Mouse (Mus musculus) granulocyte monocyte progenitor cell, adult 5-6 weeks (primary cell): ENCODE results near the gene Zfx. TPM values are rescaled to one million over a fixed set of nuclear protein-coding genes. Genes with fewer than 3 reads are reported as not detected.

Source experiments
- ATAC-seq: replicated peaks from 2 replicates; pipeline ENCODE4 v1.8.0; 2016; ENCODE audit warnings: mild to moderate bottlenecking, moderate TSS enrichment, inconsistent platforms; ENCODE audit not compliant: poor library complexity, severe bottlenecking
- total RNA-seq, 2 experiments: library from RNA; stranded (forward) in 1 of 2; stranded (reverse) in 1 of 2; fragments of 200-712, 200-1000 nt in 1 of 2; fragments of >200 nt in 1 of 2; fragmentation: Nextera tagmentation in 1 of 2; gene quantifications; 2 replicates each; pipeline ENCODE4 v1.2.3; 2014 to 2017

Gene Zfx
- total RNA-seq, 2 experiments from 2014 or later = 26.5 to 35.5 TPM

- ATAC-seq = no peak
These were observed 32.5 kb downstream of the Zfx start for GRCm38 (mm10) chrX:94091001-94091400.

- peak; percentile 62 for ATAC-seq
These were observed 62.3 kb downstream of the Zfx start for GRCm38 (mm10) chrX:94061246-94061645.

- peak; percentile 20; the same call in 1 of the 2 replicates for ATAC-seq
These were observed 62.8 kb downstream of the Zfx start for GRCm38 (mm10) chrX:94060751-94061150.

GRCm38 (mm10) chrX:94058748-94059147 is 64.8 kb downstream of the Zfx start:
- no peak for ATAC-seq

GRCm38 (mm10) chrX:94049048-94049447 is 74.5 kb downstream of the Zfx start:
- ATAC-seq = no peak

- ATAC-seq = no peak
These were observed 75.5 kb downstream of the Zfx start for GRCm38 (mm10) chrX:94048048-94048447.

- no peak for ATAC-seq
These were observed 76.1 kb downstream of the Zfx start for GRCm38 (mm10) chrX:94047381-94047780.

- ATAC-seq = peak; percentile 77
These were observed 90.6 kb downstream of the Zfx start for GRCm38 (mm10) chrX:94032937-94033336.

GRCm38 (mm10) chrX:94030081-94030480 is 93.4 kb downstream of the Zfx start:
- ATAC-seq = no peak

Other genes starting within 250 kb of the Zfx start
- not detected in 2 replicates for gene AU015836, start 155.0 kb downstream of the Zfx start, total RNA-seq (2014; fragmentation: Nextera tagmentation)
- not detected in 2 replicates for gene AU015836, start 155.0 kb downstream of the Zfx start, total RNA-seq (2017)
- gene Eif2s3x, start 89.2 kb upstream of the Zfx start, total RNA-seq (2014; fragmentation: Nextera tagmentation) = 148 TPM in 2 replicates
- 166 and 189 TPM in 2 replicates for gene Eif2s3x, start 89.2 kb upstream of the Zfx start, total RNA-seq (2017)
- 8.2 and 15.5 TPM in 2 replicates for gene Klhl15, start 110.9 kb upstream of the Zfx start, total RNA-seq (2014; fragmentation: Nextera tagmentation)
- gene Klhl15, start 110.9 kb upstream of the Zfx start, total RNA-seq (2017) = 10.0 and 10.3 TPM in 2 replicates
- not detected in 2 replicates for gene Fam90a1b, start 243.1 kb upstream of the Zfx start, total RNA-seq (2014; fragmentation: Nextera tagmentation)
- gene Fam90a1b, start 243.1 kb upstream of the Zfx start, total RNA-seq (2017) = not detected in 2 replicates
- 22.9 and 47.4 TPM in 2 replicates for gene Apoo, start 243.4 kb upstream of the Zfx start, total RNA-seq (2014; fragmentation: Nextera tagmentation)
- 18.1 and 19.5 TPM in 2 replicates for gene Apoo, start 243.4 kb upstream of the Zfx start, total RNA-seq (2017)